Mouse (Mus musculus): ENCODE measurements around the gene Pla2g15. TPM values are rescaled to one million over a fixed set of nuclear protein-coding genes. Genes with fewer than 3 reads are reported as not detected.

The Pla2g15 gene
- total and polyA plus RNA-seq, 3 experiments: 6.9 to 8.0 (median 7.0) TPM

DNA sequence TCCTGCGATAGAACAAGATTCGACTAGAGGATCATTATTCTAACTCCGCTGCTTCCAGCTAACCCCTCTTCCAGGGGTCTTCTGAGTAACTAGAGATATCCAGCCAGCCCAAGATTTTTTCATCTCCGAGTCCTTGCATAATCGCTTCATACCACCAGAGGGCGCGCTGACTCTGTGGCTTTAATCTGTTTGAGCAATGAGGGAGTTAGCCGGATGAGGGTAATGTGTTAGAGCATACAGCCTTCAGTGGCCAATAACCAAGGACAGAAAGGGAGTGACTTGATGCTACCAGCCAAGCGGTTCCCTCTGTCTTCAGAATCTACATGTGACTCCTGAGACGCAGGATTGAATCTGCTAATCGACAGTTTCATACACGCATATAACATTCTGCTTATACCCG, 9.4 kb upstream of the Pla2g15 start (continued):
- TF ChIP-seq ZKSCAN1 (IDR thresholded peaks at IDR 0.05; ENCODE audit: borderline replicate concordance, low read depth, low read length) (no peak), ZC3H11A (IDR thresholded peaks at IDR 0.05; ENCODE audit: low read depth, low read length) (0 out of 2 replicates have a peak, but pooled peaks have one; percentile 3), NELFE (IDR thresholded peaks at IDR 0.05; ENCODE audit: low read depth, low read length) (no peak)

DNA sequence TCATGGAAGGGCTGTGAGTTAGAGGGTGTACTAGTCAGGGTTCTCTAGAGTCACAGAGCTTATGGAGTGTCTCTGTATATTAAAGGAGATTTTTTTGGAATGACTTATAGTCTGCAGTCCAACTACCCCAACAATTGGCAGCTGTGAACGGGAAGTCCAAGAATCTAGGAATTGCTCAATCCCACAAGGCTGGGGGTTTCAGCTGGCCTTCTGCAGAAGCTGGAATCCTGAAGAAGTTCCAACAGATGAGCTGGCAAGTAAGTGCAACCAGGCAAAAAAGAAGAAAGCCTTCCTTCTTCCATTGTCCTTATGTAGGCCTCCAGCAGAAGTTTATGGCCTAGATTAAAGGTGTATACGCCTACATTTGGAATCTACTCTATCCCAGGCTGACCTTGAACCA, 4.9 kb upstream of the Pla2g15 start:
- Histone ChIP-seq H3K4me1 (ENCODE audit: control insufficient read depth in 1 of 2, insufficient read depth in 2 of 2) (peaks cover 3 to 8% of the 10 kb centered on the region in 2 experiments; a peak in 2 of 4 replicates), H3K9me3 (replicated peaks; ENCODE audit: low read length) (no peaks in the 10 kb centered on the region), H3K27me3 (replicated peaks) (no peaks in the 10 kb centered on the region), H3K79me2 (replicated peaks; ENCODE audit: control insufficient read depth, extremely low read depth, insufficient read depth, poor library complexity, severe bottlenecking) (no peaks in the 10 kb centered on the region), H3K27ac (ENCODE audit: insufficient read depth, low read depth) (no peak overlapping the region), H3K9ac (ENCODE audit: insufficient read depth, low read depth) (no peak overlapping the region), H3K4me2 (ENCODE audit: insufficient read depth, low read depth, poor library complexity, severe bottlenecking) (no peak overlapping the region), H3K4me3 (replicated peaks in 1 of 3; ENCODE audit: low read depth in 2 of 3, low read length in 2 of 3, poor library complexity in 1 of 3) (no peak overlapping the region), H3K36me3 (replicated peaks in 1 of 2; ENCODE audit: control insufficient read depth in 1 of 2, insufficient read depth in 1 of 2, low read length in 1 of 2) (no peaks in the 10 kb centered on the region)
- dilution Hi-C loops (cut with MboI; ENCODE audit: extremely low pct_ligation_motif_present, extremely low pct_unique_long_range_greater_than_20kb, low sequenced_read_pairs) (no loop called here), in situ Hi-C loops (cut with MboI; ENCODE audit: low pct_ligation_motif_present, low pct_unique_long_range_greater_than_20kb, low sequenced_read_pairs) (loop anchor here (10.0 kb wide), 1 partner anchor 259 kb away; no protein-coding TSS in a partner anchor)
- DNase-seq (ENCODE audit: extremely low read depth): no peak
- TF ChIP-seq MYC (IDR thresholded peaks at IDR 0.05; ENCODE audit: low read depth, low read length) (no peak), CHD2 (IDR thresholded peaks at IDR 0.05; ENCODE audit: low read length) (no peak), ZC3H11A (IDR thresholded peaks at IDR 0.05; ENCODE audit: low read depth, low read length) (no peak), UBTF (IDR thresholded peaks at IDR 0.05; ENCODE audit: low read depth, low read length) (no peak), HCFC1 (IDR thresholded peaks at IDR 0.05; ENCODE audit: low read depth, low read length) (no peak), ETS1 (conservative IDR thresholded peaks at IDR 0.05; ENCODE audit: low read depth, low read length) (no peak), MEF2A (IDR thresholded peaks at IDR 0.05; ENCODE audit: borderline replicate concordance, low read depth, low read length) (no peak), POLR2AphosphoS2 (IDR thresholded peaks at IDR 0.05; ENCODE audit: low read depth, low read length) (no peak), CHD1 (IDR thresholded peaks at IDR 0.05; ENCODE audit: low read depth, low read length) (no peak), MXI1 (IDR thresholded peaks at IDR 0.05; ENCODE audit: low read depth, low read length) (no peak), KAT2A (IDR thresholded peaks at IDR 0.05; ENCODE audit: insufficient replicate concordance, low read length) (no peak), RAD21 (IDR thresholded peaks at IDR 0.05; ENCODE audit: low read depth, low read length) (no peak), POLR2A (IDR thresholded peaks at IDR 0.05; ENCODE audit: low read depth, low read length) (no peak)

DNA sequence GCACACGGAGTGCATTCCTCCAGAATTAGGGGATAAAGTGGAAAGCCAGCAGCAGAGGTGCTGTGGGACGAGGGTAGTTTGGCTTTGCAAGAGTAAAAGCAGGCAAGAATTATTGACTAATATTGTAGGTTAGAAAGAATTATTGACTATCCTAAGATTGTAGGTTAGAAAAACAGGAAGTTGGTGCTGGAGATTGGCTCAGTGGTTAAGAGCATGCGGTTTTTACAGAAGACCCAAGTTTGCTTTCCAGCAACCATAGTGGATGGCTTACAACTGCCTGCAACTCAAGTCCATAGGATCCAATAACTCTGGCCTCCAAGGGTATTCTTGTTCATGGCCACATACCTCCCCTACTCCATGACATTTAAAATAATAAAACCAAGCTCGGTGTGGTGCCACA, 4.2 kb upstream of the Pla2g15 start:
- Histone ChIP-seq H3K9me3 (replicated peaks; ENCODE audit: low read length) (no peaks in the 10 kb centered on the region), H3K79me2 (replicated peaks; ENCODE audit: control insufficient read depth, extremely low read depth, insufficient read depth, poor library complexity, severe bottlenecking) (no peaks in the 10 kb centered on the region), H3K9ac (ENCODE audit: insufficient read depth, low read depth) (no peak overlapping the region), H3K36me3 (replicated peaks in 1 of 2; ENCODE audit: control insufficient read depth in 1 of 2, insufficient read depth in 1 of 2, low read length in 1 of 2) (no peaks in the 10 kb centered on the region), H3K27me3 (replicated peaks) (no peaks in the 10 kb centered on the region), H3K4me1 (ENCODE audit: control insufficient read depth in 1 of 2, insufficient read depth in 2 of 2) (peaks cover 7 to 9% of the 10 kb centered on the region in 2 experiments; a peak in 3 of 4 replicates), H3K27ac (ENCODE audit: insufficient read depth, low read depth) (no peak overlapping the region), H3K4me3 (replicated peaks in 1 of 3; ENCODE audit: low read depth in 2 of 3, low read length in 2 of 3, poor library complexity in 1 of 3) (no peak overlapping the region), H3K4me2 (ENCODE audit: insufficient read depth, low read depth, poor library complexity, severe bottlenecking) (no peak overlapping the region)
- dilution Hi-C loops (cut with MboI; ENCODE audit: extremely low pct_ligation_motif_present, extremely low pct_unique_long_range_greater_than_20kb, low sequenced_read_pairs): no loop called here
- in situ Hi-C loops (cut with MboI; ENCODE audit: low pct_ligation_motif_present, low pct_unique_long_range_greater_than_20kb, low sequenced_read_pairs): loop anchor here (10.0 kb wide), 1 partner anchor 259 kb away; no protein-coding TSS in a partner anchor
- no peak for DNase-seq (ENCODE audit: extremely low read depth)
- TF ChIP-seq PAX5 (IDR thresholded peaks at IDR 0.05; ENCODE audit: low read length) (no peak), MAZ (IDR thresholded peaks at IDR 0.05; ENCODE audit: low read depth, low read length) (no peak), POLR2AphosphoS2 (IDR thresholded peaks at IDR 0.05; ENCODE audit: low read depth, low read length) (no peak), POLR2A (IDR thresholded peaks at IDR 0.05; ENCODE audit: low read depth, low read length) (no peak), MEF2A (IDR thresholded peaks at IDR 0.05; ENCODE audit: borderline replicate concordance, low read depth, low read length) (no peak), ETS1 (conservative IDR thresholded peaks at IDR 0.05; ENCODE audit: low read depth, low read length) (no peak), BHLHE40 (IDR thresholded peaks at IDR 0.05; ENCODE audit: low read depth, low read length) (no peak), ZMIZ1 (IDR thresholded peaks at IDR 0.05; ENCODE audit: low read depth, low read length) (no peak), MXI1 (IDR thresholded peaks at IDR 0.05; ENCODE audit: low read depth, low read length) (no peak), MYC (IDR thresholded peaks at IDR 0.05; ENCODE audit: low read depth, low read length) (no peak)
